Mouse (Mus musculus) liver, adult 2 months (tissue): Measurements from ENCODE around the gene Elovl7.

ENCODE experiments used
- CTCF ChIP-seq: fragments of 200-500 bp; IDR thresholded peaks from 2 replicates; pipeline ENCODE4 v1.5.1; 2011; ENCODE audit warnings: low read depth, low read length, control low read depth
- POLR2A ChIP-seq: fragments of 200-500 bp; IDR thresholded peaks from 2 replicates; pipeline ENCODE4 v1.6.1; 2011; ENCODE audit warnings: low read length, control low read depth; ENCODE audit not compliant: insufficient read depth; ENCODE audit errors: extremely low read depth

GRCm38 (mm10) chr13:108301411-108301810, 87.2 kb downstream of the Elovl7 start:
- no peak for TF ChIP-seq POLR2A
- no peak for TF ChIP-seq CTCF
